Mouse (Mus musculus) left cerebral cortex, postnatal 10 days (tissue): ENCODE data around the gene Rsph6a. TPM values are rescaled to one million over a fixed set of nuclear protein-coding genes. Genes with fewer than 3 reads are reported as not detected.

Source experiments
- DNase-seq, 2 experiments: peaks; one replicate each; pipeline ENCODE4 v3.0.0; 2021 to 2022; ENCODE audit warnings: low spot score in 2 of 2, mixed read lengths in 1 of 2; ENCODE audit errors: extremely low spot score in 1 of 2
- intact Hi-C: fragments of 180-260 bp; cut with DNase I; formaldehyde crosslinking; loops from one replicate; pipeline ENCODE4 v1.15.1; 2025
- total RNA-seq, 2 experiments: library from RNA; stranded (reverse); gene quantifications; 2 replicates each; pipeline ENCODE4 v1.2.3; 2021

Rsph6a gene
- under 1 TPM; 0.22 to 0.41 TPM for total RNA-seq

DNA sequence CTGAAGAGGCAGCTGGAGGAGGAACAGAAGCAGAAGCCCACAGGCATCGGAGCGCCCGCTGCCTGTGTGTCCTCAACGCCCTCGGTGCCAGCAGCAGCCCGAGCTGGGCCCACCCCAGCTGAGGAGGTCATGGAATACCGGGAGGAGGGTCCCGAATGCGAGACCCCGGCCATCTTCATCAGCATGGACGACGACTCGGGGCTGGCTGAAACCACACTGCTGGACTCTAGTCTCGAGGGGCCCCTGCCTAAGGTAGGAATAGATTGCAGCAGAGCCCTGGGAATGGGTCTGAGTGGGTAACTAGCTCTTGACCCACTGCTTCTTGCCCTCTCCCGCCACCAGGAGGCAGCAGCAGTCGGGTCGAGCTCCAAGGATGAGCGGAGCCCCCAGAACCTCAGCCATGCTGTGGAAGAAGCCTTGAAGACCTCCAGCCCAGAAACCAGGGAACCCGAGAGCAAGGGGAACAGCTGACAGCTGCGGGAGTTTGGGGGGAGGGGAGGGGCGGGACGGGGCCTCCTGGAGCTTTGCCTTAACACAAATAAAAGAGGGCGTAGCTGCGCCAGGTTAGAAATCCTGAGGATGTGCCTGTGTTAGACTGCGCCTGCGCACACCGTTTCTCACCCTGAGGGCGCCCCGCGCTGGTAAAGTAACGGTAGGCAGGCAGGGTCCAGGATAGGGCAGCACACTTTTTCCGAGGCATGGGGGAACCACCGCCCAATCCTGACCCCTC lies at the start of gene Rsph6a:
Gene Rsph6a (plus strand): TSS at position 644 of the 730 bp plus-strand sequence.
- intact Hi-C loops, result no loop called here
- peak in 1 of 2 experiments; percentile 73 for DNase-seq

DNA sequence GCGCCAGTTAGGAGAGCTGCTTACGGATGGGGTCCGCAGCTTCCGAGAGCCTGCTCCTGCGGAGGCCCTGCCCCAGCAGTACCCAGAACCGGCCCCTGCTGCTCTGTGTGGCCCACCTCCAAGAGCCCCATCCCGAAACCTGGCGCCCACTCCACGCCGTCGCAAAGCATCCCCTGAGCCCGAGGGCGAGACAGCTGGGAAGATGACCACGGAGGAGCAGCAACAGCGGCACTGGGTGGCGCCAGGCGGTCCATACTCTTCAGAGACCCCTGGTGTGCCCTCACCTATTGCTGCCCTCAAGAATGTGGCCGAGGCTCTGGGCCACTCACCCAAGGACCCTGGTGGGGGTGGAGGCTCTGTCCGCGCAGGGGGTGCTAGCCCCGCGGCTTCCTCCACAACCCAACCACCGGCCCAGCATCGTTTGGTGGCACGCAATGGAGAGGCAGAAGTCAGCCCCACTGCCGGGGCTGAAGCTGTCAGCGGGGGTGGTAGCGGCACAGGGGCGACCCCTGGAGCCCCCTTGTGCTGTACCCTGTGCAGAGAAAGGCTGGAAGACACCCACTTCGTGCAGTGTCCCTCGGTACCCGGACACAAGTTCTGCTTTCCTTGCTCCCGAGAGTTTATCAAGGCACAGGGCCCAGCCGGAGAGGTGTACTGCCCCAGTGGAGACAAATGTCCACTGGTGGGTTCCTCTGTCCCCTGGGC lies 48.9 kb upstream of the Rsph6a start:
- DNase-seq, result peak in 1 of 2 experiments; percentile 57
- intact Hi-C loops, result loop anchor here (5.0 kb wide), 1 partner anchor 108 kb away; no protein-coding TSS in a partner anchor

DNA sequence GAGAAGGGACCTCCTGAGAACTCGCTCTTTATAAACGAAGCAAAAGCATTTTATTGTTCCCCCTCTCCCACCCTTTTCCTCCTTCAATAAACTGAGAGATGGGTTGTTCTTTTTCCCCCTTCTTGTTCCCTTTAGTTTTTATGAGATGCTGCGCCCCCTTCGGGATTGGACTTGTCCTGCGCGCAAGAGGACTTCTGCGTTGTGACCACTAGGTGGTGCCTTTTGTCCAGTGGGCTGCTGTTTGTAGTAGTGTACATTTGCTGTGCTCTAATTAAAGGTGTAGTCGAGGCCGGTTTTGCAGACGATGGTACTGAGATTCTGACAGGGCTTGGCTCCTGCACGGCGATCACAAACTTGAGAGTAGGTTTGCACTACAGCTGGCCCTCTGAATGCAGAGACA lies 48.0 kb upstream of the Rsph6a start:
- DNase-seq, result peak; percentile 77 to 87
- intact Hi-C loops, result loop anchor here (5.0 kb wide), 1 partner anchor 109 kb away; no protein-coding TSS in a partner anchor

DNA sequence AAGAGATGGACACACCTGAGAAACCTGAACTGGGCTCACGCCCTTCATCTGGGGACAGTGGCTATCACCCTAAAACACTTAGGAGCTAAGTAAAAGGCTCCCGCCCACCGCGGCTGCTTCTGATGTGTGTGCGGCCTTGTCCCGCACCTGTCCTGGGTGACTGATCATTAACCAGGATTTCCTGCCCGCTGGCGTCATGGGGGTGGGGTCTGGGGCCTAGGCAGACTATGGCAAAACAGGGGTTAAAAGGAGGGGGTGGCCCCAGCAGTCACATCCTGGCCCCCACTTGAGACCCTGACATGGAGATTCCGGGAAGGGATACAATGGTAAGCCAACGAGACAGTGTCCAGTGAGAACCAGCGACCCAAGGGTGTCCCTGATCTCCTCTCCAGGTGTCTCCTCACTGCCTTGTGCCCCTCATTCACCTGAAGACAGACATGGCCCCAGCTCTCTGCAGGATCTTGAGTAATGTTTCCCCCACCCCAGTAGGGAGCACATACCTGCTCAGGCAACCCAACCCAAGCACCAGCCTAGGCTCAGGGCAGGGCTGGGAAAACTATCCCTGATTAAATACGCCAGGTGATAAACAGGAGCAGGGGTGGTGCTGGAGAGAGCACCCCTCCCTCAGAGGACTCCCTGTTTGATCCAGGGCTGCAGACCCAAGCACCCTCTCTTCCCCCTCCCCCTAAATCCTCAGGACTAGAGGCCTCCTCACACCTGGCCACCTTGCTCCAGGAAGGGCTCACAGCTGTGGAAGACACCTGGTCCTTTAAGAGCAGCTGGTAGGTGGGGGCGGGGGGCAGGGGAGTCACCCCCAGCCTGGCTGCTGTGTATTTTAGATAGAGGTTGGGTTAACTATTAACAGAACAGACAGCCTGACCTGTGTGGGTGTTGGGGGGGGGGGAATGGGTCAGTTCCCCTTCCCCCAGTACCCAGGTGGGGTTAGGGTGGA lies 47.2 kb upstream of the Rsph6a start:
- intact Hi-C loops, result loop anchor here (5.0 kb wide), 1 partner anchor 110 kb away; no protein-coding TSS in a partner anchor
- no peak for DNase-seq

DNA sequence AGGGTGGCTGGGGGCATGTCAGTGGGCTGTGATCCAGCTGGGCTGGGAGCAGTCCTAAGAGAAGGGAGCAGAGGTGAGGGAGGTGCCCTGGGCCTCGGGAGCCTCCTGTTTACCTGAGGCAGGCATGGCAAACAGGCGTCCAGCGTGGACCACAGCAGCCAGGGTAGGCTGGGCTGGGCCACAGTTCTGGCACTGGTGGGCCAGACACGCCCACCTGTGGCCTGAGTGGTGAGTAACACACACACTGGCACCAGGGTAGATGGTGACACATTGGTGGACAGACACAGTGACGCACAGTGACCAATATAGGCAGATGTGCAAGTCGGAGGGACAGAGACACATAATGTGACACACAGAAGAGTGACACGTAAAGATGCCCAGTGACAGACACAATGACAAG lies 43.9 kb upstream of the Rsph6a start:
- intact Hi-C loops, result no loop called here
- DNase-seq, result peak in 1 of 2 experiments; percentile 35

DNA sequence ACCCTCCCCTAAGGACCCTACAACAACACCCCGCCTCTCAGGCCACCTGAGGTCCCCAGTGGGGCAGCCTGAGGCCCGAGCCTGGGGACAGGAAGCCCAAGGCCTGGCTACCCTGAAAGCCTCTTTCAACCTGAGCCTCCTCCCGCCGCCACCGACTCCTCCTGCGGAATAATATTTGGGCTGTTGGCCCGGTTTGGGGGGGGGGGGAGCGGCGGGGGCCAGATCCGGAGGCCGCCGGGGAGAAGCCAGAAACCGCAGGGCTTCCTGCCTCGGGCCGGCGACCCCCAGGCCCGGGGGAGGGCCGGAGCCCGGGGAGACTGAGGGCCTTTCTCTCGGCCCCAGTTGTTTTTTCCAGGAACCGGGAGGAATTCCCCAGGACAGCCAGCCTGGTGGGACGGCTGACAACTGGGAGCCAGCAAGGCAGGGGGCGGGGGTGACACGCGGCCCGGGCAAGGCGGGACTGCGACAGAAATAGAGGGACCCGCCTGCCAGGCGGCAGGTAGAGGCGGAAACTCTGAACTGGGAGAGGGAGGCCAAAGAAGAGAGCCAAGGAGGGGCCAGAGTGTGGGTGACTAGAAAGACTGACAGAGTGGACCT lies 42.4 kb upstream of the Rsph6a start:
- no peak for DNase-seq
- intact Hi-C loops, result no loop called here

DNA sequence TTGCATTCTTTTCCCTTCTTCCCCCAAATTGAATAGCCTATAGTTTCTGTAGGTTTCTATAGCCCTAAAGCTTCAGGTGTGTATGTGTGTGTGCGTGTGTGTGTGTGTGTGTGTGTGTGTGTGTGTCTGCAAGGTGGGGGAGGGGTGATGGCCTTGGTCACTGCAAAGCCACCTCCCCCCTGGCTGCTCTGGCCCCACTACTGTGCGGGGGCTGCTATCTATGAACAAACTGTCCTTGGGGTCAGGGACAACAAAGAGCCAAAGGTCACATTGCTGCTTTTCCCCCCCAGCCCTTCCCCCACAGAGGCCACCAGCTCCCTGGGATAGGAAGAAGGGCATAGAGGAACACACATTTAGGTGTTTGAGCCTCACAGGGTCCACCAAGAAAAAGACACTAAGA lies 41.6 kb upstream of the Rsph6a start:
- intact Hi-C loops, result no loop called here
- no peak for DNase-seq

DNA sequence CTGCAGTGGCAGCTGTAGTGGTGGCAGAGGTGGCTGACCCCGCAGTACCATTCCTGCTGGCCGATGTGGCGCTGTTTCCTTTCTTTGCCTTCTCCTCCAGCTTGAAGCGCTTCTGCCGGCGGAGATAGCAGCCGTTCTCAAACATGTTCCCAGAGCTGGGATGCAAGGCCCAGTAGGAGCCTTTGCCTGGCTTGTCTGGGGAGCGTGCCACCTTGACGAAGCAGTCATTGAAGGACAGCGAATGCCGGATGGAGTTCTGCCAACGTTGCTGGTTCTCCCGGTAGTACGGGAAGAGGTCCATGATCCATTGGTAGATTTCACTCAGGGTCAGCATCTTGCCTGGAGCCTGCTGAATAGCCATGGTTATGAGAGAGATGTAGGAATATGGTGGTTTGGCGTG lies 40.0 kb upstream of the Rsph6a start:
- no peak for DNase-seq
- intact Hi-C loops, result no loop called here

DNA sequence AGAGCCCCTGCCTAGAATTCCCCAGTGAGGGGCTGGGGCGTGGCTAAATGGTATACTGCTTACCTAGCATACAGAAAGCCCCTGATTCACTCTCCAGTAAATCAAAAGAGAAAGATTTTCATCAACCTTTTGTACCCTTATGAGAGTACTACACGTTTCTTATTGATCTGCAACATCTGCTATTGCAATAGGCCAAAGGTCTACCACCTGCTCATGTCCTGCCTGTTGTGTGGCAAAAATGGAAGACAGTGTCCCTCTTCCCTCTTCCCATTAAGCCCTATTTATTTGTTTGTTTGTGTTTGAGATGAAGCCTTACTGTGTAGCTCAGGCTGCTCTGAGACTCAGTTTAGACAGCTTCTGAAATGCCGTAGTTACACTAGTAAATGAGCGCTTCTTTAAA lies 38.4 kb upstream of the Rsph6a start:
- intact Hi-C loops, result no loop called here
- DNase-seq, result no peak

DNA sequence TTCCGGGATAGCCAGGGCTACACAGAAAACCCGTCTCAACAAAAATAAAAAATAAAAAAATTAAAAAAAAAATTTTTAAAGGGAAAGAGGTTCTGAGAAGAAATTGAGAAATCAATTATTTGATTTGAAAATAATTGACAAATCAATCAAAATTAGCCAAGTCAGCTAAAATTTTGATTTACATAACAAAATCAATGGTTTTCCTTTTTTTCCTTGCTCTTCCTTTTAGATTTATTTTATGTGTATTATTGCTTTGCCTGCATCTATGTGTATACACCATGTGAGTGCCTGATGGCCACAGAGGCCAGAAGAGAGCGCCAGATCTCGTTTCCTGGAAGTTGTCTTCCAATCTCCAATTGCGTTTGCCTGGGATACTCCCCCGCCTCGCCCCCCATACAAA lies 36.6 kb upstream of the Rsph6a start:
- intact Hi-C loops, result no loop called here
- DNase-seq, result no peak

DNA sequence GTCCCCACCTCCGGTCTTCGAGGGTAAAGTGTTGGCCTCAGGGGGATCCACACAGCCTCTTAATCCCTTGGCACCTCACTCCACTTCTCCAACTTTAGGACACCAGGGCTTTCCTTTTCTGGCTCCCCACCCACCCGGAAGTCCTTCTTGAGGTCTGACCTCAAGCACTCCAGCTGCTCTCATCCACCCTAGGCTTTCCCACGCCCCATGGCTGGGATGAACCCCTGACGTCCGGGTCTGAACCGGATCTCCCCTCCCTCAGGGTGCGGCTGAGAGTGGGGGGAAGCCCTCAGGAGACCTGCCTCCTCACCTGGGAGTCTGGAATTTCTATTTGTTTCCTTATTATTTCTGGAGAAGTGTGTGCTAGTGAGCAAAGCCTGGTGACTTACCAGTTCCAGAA lies 33.4 kb upstream of the Rsph6a start:
- intact Hi-C loops, result no loop called here
- no peak for DNase-seq

DNA sequence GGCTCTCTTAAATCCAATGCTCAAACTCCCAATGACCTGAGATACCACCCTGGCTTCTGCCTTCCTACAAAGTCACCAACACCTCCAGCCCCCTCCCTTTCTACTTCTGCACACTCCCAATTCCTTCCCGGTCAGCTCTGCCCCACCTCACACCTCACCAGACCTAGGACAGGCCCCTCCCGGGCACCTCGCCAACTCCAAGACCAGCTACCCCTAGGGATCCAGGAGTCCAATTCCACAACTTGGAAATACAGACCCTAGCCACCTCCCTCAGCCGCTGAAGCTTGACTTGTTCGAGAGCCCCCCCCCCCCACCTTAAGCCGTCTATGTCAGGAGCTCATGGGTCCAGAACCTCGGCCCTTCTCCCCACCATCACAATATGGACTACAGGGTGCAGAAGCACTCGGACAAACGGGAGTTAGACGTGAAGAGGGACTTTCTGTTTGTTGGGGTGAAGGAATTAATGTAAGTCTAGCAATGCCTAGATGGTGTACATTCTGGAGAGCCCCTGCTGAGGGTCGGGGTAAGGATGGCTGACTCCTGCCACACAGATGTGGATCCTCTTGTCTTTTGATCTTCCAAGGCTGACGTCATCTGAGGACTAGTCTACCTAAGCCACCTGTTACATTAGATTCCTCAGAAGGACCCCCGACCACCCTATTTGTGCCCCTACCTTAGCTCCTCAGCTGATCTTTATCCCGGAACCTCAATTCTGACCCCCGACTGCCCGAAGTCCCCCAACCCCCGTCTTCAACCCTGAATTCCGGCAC lies 32.1 kb upstream of the Rsph6a start:
- intact Hi-C loops, result no loop called here
- no peak for DNase-seq

DNA sequence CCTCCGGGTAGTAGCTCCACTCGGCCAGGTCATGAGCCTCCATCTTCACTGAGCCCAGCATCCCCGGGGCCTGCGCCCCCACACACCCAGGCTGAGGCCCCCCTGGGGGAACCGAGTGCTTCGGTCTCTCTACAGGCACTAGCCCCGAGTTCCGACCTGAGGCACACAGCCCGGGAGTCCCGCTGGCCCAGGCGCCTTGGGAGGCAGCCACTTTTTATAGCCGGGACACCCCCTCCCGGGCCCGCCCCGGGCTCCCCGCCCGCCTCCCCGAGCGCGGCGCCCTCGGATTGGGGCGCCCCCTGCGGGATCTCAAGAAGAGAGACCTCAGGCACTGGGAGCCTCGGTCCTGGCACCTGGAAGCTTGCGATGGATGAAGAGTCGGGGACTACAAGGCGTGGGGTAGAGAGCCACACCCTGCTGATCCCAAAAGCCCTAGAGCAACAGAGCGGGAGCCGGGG lies 31.1 kb upstream of the Rsph6a start, which contains the start of gene Foxa3:
Gene Foxa3 (minus strand): TSS at position 182 of the 458 bp plus-strand sequence.
- DNase-seq, result peak in 1 of 2 experiments; percentile 66
- intact Hi-C loops, result no loop called here

DNA sequence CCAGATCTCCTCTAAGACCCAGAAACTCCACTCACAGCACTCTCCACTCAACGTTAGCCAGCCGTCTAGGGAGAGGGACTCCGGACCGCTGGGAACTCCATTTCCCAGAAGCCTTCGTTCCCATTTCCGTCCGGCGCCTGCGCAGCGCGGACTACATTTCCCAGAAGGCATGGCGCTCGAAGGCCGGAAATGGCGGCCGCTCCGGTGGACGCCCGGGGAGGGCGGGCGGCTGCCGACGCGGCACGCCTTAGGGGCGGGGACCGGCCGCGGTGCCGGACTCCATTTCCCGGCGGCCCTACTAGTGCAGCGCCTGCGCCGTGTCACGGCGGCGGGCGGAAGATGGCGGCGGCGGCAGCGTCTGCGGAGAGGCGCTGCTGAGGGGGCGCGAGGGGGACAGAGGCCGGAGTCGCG lies 30.4 kb upstream of the Rsph6a start, which contains the start of gene Sympk:
Gene Sympk (plus strand): TSS at position 282 of the 411 bp plus-strand sequence.
- peak; percentile 93 to 98 for DNase-seq
- intact Hi-C loops, result no loop called here

DNA sequence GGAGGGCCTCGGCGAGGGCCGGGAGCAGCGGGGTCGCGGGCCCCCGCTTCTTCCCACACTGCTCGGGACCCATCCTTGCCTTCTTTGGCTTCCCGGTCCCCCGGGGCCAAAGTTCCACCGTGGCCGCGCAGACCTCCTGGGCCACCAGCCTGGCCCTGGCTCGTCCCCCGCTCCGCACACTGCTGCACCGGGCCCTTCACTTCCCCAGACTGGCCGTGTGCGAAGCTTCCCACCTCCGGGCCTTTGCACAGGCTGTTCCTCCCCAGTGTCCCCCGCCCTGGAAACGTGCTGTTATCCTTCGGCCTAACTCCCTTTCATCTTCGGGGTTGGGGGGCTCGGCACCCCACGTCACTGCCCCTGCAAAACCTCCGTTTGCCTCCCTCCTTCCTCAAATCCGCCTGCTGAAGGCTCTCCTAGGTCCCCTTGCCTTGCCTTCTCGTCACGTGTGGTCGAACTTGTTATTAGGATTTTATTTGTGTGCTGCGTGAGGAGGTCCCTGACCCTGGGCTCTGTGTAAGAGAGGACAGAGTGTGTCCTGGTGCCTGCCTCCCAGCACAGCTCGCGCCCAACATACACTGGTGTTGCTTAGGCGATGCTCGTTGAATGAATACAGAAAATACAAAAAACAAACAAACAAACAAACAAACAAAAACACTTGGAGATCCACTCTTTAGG lies 29.8 kb upstream of the Rsph6a start:
- peak in 1 of 2 experiments; percentile 68 for DNase-seq
- intact Hi-C loops, result no loop called here

DNA sequence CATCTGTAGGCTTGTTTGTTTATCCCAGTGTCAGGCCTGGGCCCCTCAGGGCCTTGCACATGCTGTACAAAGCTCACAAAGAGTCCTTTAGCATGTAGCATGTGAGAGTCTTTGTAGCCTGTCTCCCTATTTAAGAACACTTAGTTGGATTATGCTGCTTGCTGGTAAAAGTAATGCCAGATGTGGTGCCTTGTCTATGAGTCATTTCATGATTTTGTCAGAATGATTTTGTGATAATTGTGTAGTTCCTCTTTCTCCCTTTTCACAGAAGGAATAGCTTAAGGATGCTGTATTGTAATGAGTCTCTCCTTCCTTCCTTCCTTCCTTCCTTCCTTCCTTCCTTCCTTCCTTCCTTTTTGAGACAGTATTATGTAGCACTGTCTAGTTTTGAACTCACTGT lies 26.4 kb upstream of the Rsph6a start:
- intact Hi-C loops, result no loop called here

DNA sequence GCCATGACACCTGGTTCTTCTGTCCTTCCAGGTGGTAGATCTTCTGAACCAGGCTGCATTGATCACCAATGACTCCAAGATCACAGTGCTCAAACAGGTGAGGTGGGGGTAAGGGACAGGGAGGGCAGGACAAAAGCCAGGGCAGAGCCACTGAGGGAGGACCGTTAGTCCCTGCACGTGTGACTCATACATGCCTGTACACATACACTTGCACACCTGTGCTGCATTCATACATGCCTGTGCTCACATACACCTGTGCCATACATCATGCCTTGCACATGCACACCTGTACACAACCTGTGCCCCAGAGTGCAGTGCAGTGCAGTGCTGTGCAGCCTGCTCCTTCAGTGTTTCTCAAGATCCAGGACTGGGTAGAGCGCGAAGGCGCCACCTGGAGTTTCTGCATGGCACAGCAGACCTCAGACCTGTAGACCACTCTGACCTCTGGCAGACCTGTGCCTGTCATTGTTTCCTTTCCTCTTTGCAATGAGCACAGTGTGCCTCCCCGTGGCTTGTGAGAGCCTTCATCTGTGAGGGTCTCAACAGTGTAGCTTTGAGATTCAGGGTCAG lies 25.3 kb upstream of the Rsph6a start:
- peak in 1 of 2 experiments; percentile 63 for DNase-seq
- intact Hi-C loops, result no loop called here

More for the DNA sequence above, 26.4 kb upstream of the Rsph6a start:
- no peak for DNase-seq
